Mouse (Mus musculus) Muller cell, postnatal 12 days (primary cell): Measurements from ENCODE around the gene Stag1.
"Not testable (repeated sequence)": the region's sequence is repeated elsewhere in the genome, so short reads cannot be mapped to it uniquely, and the experiment has no call there.

Source experiments
- DNase-seq: peaks from one replicate; pipeline ENCODE4 v3.0.0-alpha.2; 2015; ENCODE audit errors: inconsistent ontology term

Gene Stag1

GRCm38 (mm10) chr9:100685769-100686487, 88.3 kb downstream of the Stag1 start:
- peak; percentile 83 for DNase-seq

GRCm38 (mm10) chr9:100689765-100690316, 92.2 kb downstream of the Stag1 start:
- no peak for DNase-seq

DNA sequence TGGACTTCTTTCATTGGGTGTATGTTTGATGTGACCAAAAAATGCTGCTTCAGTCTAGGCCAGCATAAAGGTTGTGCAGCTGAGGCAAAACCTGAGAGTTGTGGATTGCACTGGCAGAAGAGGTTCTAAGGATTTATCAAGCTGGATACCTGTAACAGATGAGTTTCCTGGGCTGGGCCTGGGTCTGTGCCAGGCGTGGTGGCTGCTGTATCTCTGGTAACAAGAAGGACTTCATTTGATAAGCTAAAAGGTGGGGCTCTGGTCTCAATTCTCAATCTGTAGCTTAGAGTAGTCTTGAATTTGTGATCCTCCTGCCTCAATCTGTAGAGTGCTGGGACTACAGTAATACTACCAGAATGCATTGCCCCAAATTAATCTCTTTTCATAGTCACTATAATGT, 94.6 kb downstream of the Stag1 start:
- no peak for DNase-seq

DNA sequence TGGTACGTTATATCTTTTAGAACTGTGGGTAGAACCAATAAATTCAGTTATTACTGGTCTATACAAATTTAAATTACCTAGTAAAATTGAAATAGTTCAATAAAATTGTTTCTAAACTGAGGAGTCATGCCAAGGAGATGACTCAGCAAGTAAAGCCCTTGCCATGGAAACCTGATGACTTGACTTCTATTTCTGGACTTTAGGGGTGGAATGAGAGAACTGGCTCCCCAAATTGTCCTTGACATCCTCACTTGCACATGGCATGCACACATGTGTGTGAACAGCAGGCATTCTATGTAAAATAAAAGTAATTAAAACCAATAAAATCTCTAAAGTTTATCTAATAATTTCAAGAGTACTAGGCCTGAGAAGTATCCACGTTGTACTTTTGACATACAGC, 98.9 kb downstream of the Stag1 start:
- DNase-seq = no peak

GRCm38 (mm10) chr9:100707644-100708043, 110.0 kb downstream of the Stag1 start:
- DNase-seq = no peak

- DNase-seq = no peak
Observed at GRCm38 (mm10) chr9:100711665-100712064, 114.1 kb downstream of the Stag1 start.

GRCm38 (mm10) chr9:100724832-100725231, 127.2 kb downstream of the Stag1 start:
- not testable (repeated sequence) for DNase-seq

DNA sequence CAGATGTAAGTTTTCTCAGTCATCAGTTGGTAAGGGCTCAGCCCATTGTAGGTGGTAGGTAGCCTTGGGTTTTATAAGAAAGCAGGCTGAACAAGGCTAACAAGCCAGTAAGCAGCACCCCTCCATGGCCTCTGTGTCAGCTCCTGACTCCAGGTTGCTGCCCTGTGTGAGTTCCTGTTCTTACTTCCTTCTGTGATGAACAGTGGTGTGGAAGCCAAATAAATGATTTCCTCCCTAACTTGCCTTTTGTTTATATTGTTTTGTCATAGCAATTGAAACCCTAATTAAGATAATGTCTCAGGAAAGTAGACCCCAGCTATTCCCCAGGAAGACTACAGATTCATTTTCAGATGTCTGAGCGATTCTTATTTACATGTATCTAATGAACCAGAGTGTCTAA, 134.2 kb downstream of the Stag1 start:
- no peak for DNase-seq

- DNase-seq = no peak
Observed at GRCm38 (mm10) chr9:100733907-100734440, 136.4 kb downstream of the Stag1 start.

DNA sequence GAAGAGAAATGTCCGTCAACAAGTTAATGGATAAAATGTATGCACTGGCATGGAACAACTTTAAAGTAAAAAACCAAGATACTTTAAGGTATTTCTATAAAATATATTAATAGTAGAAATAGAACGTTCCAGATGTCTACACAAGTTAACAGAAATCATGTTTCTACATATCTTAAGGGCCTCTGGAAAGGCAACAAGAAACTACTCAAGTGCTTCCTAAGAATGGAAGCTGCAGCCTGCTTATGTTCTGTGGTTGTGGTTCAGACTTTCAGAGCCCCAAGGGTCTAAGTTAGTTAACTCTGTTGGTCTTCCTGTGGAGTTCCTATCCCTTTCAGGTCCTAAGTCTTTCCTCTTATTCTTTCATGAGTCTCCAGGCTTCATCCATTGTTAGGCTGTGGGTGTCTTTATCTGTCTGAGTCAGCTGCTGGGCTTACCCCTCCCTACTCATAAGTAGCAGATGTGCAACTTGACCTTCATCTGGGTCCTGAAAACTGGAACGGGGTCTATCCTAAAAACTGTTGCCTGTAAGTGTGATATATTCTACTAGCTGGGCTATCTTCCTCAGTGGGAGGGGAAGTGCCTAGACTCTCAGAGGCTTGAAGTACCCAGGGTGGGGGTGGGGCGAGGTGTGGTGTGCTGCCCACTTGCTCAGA, 138.5 kb downstream of the Stag1 start:
- DNase-seq = no peak

DNA sequence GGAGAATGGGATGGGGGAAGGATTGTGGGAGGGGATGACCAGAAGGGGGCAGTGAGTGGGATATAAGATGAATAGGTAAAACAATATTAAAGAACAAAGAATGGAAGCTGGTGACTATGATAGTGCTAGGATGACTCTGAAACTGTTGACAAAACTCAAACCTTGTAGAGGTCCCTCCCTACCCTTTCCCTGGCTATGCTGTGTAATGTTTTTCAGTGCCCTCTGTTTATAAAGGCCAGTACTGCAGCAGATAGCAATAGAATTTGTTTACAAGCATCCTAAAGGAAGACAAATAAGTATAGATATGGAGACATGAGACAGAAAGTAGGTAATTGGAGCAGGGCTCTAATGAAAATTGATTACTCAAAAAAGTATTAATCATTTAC, 139.0 kb downstream of the Stag1 start:
- no peak for DNase-seq

DNA sequence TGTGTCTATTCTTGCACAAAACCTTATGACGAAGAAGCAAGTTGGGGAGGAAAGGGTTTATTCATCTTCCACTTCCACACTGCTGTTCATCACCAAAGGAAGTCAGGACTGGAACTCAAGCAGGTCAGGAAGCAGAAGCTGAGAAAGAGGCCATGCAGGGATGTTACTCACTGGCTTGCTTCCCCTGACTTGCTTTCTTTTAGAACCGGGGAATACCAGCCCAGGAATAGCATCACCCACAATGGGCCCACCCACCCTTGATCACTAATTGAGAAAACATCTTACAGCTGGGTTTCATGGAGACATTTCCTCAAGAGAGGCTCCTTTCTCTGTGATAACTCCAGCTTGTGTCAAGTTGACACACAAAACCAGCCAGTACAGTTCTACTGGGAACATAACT, 179.6 kb downstream of the Stag1 start:
- DNase-seq = not testable (repeated sequence)

GRCm38 (mm10) chr9:100865984-100866383, 268.4 kb downstream of the Stag1 start:
- DNase-seq = no peak

DNA sequence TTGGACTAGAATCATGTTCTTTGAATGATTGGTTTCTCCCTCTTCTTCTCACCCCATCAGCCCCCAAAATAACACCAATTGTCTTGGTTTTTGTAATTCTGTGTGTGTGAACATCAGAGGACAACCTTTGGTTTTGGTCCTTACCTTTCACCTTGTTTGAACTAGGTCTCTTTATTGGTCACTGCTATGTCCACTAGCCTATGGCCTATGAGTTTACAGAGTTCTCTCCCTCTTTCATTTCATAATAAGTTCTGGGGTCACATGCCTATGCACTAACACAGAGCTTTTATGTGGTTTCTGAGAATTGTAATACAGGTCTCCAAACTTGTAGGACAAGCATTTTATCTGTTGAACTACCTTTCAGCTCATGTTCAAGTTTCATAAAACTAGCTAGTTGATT, 272.0 kb downstream of the Stag1 start:
- no peak for DNase-seq

GRCm38 (mm10) chr9:100896111-100896510, 298.5 kb downstream of the Stag1 start:
- DNase-seq = no peak

GRCm38 (mm10) chr9:100898042-100898441, 300.4 kb downstream of the Stag1 start:
- DNase-seq = no peak

DNA sequence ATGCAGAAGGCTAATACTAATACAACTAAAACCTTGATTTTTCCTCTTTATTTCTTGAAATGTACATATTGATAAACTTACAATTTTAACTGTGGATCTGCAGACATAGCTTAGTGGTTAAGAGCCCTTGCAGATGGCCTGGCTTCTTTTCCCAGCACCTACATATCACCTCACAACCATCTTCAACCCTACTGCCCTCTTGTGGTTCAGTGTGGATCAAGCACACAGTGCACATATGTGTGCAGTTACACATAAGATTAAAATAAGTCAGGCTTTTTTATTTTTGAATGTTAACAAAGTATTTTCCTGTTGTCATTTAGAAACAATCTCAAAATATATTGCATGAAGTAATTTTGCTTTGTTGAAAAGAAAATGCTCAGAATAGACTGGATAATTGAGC, 312.8 kb downstream of the Stag1 start:
- DNase-seq = no peak

DNA sequence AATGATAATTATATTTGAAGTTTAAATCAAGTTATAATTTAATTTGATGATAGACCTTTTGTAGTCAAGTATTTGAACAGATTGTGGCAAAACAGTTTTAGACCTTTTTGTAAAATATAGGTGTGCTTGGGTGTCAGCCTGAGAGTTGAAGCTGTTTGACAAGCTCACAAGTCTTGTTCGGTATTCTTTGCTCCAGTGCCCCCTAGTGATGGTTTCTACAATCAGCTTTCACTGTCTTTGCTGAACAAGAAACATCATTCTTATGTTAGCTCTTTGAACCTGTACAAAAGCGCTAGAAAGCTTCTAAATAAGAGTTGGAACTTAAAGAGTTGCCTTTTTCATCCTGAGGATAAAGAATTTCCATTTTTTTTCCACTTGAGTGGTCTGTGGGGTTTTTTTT, 319.5 kb downstream of the Stag1 start:
- peak; percentile 52 for DNase-seq

DNA sequence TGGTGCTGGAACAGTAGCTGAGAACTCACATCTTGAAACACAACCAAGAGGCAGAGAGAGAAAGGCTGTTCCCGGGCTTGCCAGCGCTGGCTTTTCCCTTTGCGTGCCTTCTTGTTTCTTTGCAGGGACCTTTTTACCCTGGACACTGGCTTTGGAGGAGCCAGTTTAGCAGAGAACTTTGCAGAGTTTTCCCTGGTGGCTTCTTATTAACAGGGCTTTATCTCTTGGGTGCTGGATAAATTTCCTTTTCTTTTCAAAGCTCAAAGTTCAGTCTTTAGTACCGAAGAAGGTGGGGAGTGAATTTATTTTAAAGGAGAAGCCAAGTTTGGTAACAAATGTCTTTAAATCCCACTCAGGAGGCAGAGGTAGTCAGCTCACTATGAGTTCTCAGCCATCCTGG, 329.0 kb downstream of the Stag1 start:
- DNase-seq = no peak

DNA sequence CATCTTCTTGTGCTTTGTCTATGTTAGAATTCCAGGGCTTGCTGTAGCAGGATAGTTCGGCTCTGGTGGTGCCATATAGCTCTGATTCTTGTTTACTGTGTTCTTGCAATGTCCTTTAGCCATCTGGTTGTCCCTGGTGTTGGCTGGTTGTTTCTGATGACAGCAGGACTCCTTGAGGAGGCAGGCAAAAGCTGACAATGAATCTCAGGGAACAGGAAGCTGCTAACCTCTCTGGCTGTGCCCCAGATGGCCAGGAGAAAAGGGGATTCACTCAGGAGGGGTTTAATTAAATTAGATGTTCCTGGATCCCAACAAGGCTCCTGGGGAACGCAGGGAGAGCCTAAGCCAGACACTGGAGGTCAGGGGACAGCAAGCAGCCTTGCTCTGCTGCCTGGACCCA, 344.4 kb downstream of the Stag1 start:
- DNase-seq = no peak

DNA sequence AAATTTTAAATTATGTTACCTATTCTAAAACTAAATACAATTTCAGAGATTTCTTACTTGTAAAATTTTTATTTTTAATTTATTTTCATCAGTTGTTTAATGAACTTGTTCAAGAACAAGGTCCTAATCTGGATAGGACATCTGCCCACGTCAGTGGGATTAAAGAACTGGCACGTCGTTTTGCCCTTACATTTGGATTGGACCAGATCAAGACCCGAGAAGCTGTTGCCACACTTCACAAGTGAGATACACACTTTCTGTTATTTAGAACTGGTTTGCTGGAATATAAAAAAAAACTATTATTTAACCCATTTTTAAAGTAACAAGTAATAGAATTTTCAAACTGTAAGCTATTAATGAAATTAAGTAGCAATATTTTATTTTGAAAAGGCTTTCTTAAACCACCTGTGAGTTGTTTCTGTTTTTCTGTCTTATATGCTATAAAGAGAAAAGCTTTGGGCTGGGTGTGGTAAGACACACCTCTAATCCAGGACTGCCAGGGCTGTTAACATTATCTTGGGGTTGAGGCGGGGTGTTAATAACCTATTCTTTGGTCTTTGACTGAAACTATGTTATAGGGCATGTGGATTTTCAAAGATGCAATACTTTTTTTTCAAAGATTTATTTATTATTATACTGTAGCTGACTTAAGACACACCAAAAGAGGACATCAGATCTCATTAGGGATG, 347.2 kb downstream of the Stag1 start:
- DNase-seq = no peak

DNA sequence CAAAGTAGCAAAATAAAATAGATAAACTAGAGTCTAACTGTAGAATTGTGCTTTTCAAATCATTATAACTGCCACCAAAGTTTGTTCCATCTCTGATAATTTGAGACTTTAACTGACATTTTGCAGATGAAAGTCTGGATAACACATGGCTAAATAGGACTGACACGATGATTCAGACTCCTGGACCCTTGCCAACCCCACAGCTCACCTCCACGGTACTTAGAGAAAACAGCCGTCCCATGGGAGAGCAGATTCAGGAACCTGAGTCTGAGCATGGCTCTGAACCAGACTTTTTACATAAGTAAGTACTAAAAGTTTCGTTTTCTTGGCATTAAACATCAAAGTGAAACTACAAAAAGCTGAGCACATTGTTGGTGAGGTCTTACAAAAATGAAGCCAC, 353.9 kb downstream of the Stag1 start:
- peak; percentile 32 for DNase-seq
